Mouse (Mus musculus): ENCODE measurements around the gene Zfp947.
"Not testable (repeated sequence)": the region's sequence is repeated elsewhere in the genome, so short reads cannot be mapped to it uniquely, and the experiment has no call there.

Gene Zfp947

GRCm38 (mm10) chr17:22165722-22166294, at the start of gene Zfp947:
Gene Zfp947, minus strand, starts transcription at chr17:22166190.
- ATAC-seq (ENCODE audit: low TSS enrichment): peak; percentile 69

DNA sequence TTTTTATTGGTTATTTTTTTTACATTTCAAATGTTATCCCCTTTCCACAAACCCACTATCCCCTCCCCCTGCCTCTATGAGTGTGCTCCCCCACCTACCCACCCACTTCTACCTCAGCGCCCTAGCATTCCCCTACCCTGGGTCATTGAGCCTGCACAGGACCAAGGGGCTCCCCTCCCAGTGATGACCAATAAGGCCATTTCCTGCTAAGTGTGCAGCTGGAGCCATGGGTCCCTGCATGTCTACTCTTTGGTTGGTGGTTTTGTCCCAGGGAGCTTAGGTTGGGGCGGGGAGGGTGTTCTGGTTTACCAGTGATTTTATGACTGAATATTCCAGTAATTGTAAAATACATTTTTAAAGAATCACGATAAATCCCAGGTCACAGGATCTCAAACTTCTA, 686 bp downstream of the Zfp947 start:
- ATAC-seq (ENCODE audit: low TSS enrichment): not testable (repeated sequence)

DNA sequence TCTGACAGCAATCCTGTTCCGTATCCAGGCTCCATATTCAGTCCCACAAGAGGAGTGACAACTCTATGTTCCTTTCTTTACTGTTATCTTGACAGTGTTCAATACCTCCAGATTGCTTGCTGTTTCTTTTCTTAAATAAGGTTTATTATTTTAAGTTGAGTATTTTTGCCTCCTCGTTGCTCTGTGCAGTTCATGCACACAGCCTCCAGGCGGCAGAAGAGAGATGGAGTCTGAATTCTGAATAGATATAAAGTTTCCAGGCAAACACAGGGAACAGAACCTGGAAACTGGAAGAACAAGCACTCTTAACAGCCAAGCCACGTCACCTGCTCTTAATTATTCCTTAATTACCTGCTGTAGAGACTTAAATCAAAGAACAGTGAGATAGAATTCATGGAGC, 12.0 kb downstream of the Zfp947 start:
- ATAC-seq (ENCODE audit: low TSS enrichment): not testable (repeated sequence)

DNA sequence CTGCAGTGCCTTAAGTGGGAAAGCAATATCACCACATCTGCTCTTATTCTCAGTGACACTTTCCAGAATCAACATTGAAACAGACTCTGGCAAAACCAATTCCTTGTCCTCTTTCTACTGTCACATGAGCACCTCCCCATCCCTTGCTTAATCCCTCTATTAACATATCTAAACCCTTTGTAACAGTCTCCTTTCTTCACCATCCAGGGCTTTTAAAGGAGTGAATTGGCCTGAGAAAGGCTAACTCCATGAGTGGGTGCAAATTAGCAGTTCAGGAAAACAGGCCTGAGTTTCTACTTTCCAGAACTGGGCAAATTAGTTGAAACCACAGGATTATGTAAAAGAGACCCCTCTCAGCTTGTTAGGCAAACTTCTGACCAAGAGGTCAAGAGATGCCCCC, 47.2 kb downstream of the Zfp947 start:
- no peak for ATAC-seq (ENCODE audit: low TSS enrichment)
